Mouse (Mus musculus) embryonic facial prominence, embryonic 11.5 days (tissue): ENCODE measurements around the gene Hnrnpul1. TPM values are rescaled to one million over a fixed set of nuclear protein-coding genes. Genes with fewer than 3 reads are reported as not detected.

Experiments
- ATAC-seq: fragments of 200-750 bp; cut with Nextera tagmentation; replicated peaks from 2 replicates; pipeline ENCODE4 v1.8.0; 2017; ENCODE audit warnings: low read depth; ENCODE audit not compliant: insufficient number of reproducible peaks, low FRiP score, low TSS enrichment
- DNase-seq: peaks from one replicate; pipeline ENCODE4 v3.0.0-alpha.2; 2015; ENCODE audit warnings: low spot score
- H3K27ac ChIP-seq: fragments of 300-500 bp; sonication (generic); replicated peaks from 2 replicates; pipeline ENCODE4 v1.5.1; 2014; ENCODE audit warnings: mild to moderate bottlenecking, low read depth, low read length, control low read depth
- H3K27me3 ChIP-seq: fragments of 300-500 bp; sonication (generic); 2 replicates; pipeline ENCODE4 v1.6.1; 2014; ENCODE audit warnings: mild to moderate bottlenecking, low read length, moderate library complexity, mixed read lengths; ENCODE audit not compliant: control insufficient read depth, insufficient read depth
- H3K36me3 ChIP-seq: fragments of 300-500 bp; sonication (generic); replicated peaks from 2 replicates; pipeline ENCODE4 v1.6.1; 2014; ENCODE audit warnings: low read depth, mild to moderate bottlenecking, low read length, moderate library complexity, mixed read lengths; ENCODE audit not compliant: control insufficient read depth, insufficient read depth
- H3K4me1 ChIP-seq: fragments of 300-500 bp; sonication (generic); 2 replicates; pipeline ENCODE4 v1.6.1; 2014; ENCODE audit warnings: low read length, mixed read lengths; ENCODE audit not compliant: control insufficient read depth, insufficient read depth
- H3K4me2 ChIP-seq: fragments of 300-500 bp; sonication (generic); 2 replicates; pipeline ENCODE4 v1.6.1; 2014; ENCODE audit warnings: low read depth, mild to moderate bottlenecking, control low read depth, low read length, moderate library complexity
- H3K4me3 ChIP-seq: fragments of 300-500 bp; sonication (generic); 2 replicates; pipeline ENCODE4 v1.5.1; 2014; ENCODE audit warnings: low read depth, low read length, control low read depth
- H3K9ac ChIP-seq: fragments of 300-500 bp; sonication (generic); replicated peaks from 2 replicates; pipeline ENCODE4 v1.6.1; 2014; ENCODE audit warnings: mild to moderate bottlenecking, control low read depth, low read length
- H3K9me3 ChIP-seq: fragments of 300-500 bp; sonication (generic); replicated peaks from 2 replicates; pipeline ENCODE4 v1.6.1; 2016; ENCODE audit warnings: mild to moderate bottlenecking, low read length, inconsistent platforms, mixed read lengths; ENCODE audit not compliant: control insufficient read depth
- WGBS: fragments of 180-500 bp; shearing (Covaris S2); extraction: QIAGEN DNeasy Blood & Tissue Kit; methylation state at CpG from one replicate; pipeline ENCODE4 v1.1.7; 2014; 5-methylcytosine and 5-hydroxymethylcytosine counted together
- polyA plus RNA-seq: library from polyadenylated mRNA; unstranded; fragments of >200 nt; fragmentation: Nextera tagmentation; extraction: Ambion mirVana; gene quantifications from 2 replicates; pipeline ENCODE4 v1.2.1, GENCODE M21; 2014

The Hnrnpul1 gene
- polyA plus RNA-seq, 1 experiment from 2014 or later: 76.8 TPM

- ATAC-seq (no peak), DNase-seq (no peak)
- H3K27ac ChIP-seq: no peak overlapping the region
- H3K9me3 ChIP-seq: no peaks in the 10 kb centered on the region
- H3K4me3 ChIP-seq: no peak overlapping the region
- H3K36me3 ChIP-seq: no peaks in the 10 kb centered on the region
- H3K4me2 ChIP-seq: no peak overlapping the region
- H3K4me1 ChIP-seq: peaks cover 12% of the 10 kb centered on the region
- WGBS: 48% methylated on average over 1 of the region's 1 CpGs
- H3K27me3 ChIP-seq: no peaks in the 10 kb centered on the region
- H3K9ac ChIP-seq: no peak overlapping the region
These were observed 30.3 kb upstream of the Hnrnpul1 start for GRCm38 (mm10) chr7:25784808-25785207.

DNA sequence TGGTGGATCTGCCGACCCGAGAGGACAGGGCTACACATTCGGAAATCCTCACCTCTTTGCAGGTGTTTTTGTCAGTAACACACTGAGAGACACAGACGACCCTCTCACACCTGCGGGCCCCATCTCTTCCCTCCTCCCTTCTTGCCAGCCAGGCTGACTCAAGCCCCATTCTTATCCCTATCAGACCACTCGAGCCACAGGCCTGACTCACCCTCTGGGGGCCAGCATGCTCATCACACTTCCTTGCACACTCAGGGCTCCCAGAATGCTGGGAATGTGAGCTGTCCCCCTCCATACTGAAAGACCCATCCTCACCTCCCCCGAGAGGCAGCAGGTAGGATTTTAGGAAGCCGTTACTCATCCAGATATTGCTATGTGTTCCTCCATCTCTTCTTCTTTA, 29.2 kb upstream of the Hnrnpul1 start:
- H3K9me3 ChIP-seq: no peaks in the 10 kb centered on the region
- DNase-seq (no peak), ATAC-seq (no peak)
- H3K4me2 ChIP-seq: no peak overlapping the region
- peaks cover 12% of the 10 kb centered on the region for H3K4me1 ChIP-seq
- H3K27ac ChIP-seq: no peak overlapping the region
- WGBS: 60% methylated on average over 8 of the region's 8 CpGs
- H3K4me3 ChIP-seq: no peak overlapping the region
- H3K9ac ChIP-seq: no peak overlapping the region
- no peaks in the 10 kb centered on the region for H3K27me3 ChIP-seq
- no peaks in the 10 kb centered on the region for H3K36me3 ChIP-seq

DNA sequence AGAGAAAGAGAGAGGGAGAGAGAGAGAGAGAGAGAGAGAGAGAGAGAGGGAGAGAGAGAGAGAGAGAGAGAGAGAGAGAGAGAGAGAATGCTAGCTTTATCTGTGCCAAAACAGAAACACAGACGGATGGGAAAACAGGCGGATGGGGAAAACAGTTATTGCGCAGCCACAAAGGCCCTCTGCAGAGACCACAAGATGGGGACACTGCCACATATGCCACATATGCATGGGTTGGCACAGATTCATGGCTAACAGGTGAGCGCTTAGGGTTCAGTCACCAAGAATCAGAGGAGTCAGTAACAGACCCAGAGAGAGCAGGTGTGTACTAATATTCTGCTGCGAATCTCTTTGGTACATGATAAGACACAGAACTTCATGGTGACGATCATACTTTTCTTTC, 28.2 kb upstream of the Hnrnpul1 start:
- no peak overlapping the region for H3K4me2 ChIP-seq
- H3K27ac ChIP-seq: no peak overlapping the region
- no peaks in the 10 kb centered on the region for H3K9me3 ChIP-seq
- WGBS: 82% methylated on average over 6 of the region's 6 CpGs
- no peak overlapping the region for H3K9ac ChIP-seq
- no peak for DNase-seq
- ATAC-seq: no peak
- no peaks in the 10 kb centered on the region; the same call in 1 of the 2 replicates for H3K36me3 ChIP-seq
- no peak overlapping the region for H3K4me3 ChIP-seq
- H3K27me3 ChIP-seq: no peaks in the 10 kb centered on the region
- peaks cover 12% of the 10 kb centered on the region for H3K4me1 ChIP-seq

DNA sequence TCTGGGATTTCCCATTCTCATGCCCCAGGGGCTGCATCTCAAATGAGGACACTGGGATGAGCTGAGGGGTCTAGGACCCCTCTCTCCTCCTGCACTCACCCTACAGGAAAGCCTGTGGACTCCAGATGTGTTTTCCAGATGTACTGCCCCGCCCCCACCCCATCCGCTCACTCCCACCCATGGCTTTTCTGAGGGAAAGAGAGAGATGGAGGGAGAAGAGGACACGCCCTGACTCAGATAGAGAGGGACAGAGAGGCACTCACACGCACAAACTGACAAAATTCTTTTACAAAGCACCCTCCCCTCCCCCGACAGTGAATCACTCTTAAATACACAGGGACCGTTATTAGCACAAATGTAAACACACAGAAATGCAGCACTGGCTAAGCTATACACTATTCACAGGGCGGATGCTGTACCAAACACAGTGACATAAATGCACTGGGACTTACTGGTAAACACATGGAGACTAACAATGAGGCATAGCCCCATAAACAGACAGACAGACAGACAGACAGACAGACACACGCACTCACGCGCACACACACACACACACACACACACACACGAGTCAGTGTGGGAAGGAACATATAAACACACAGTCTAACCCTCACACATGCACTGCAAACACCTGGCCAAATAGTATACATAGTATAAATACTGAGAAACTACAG, 27.5 kb upstream of the Hnrnpul1 start:
- ATAC-seq: peak; percentile 51; the same call in 1 of the 2 replicates
- Histone ChIP-seq H3K9me3 (no peaks in the 10 kb centered on the region), H3K27ac (no peak overlapping the region; the same call in 1 of the 2 replicates), H3K27me3 (no peaks in the 10 kb centered on the region), H3K9ac (peak overlapping the region; percentile 57), H3K4me2 (peak overlapping the region; percentile 76), H3K4me1 (peaks cover 9% of the 10 kb centered on the region), H3K36me3 (no peaks in the 10 kb centered on the region; the same call in 1 of the 2 replicates), H3K4me3 (peak overlapping the region; percentile 29)
- peak; percentile 40 for DNase-seq
- 39% methylated on average over 11 of the region's 11 CpGs for WGBS

- Histone ChIP-seq H3K4me2 (peak overlapping the region; percentile 76), H3K4me1 (peaks cover 9% of the 10 kb centered on the region), H3K36me3 (no peaks in the 10 kb centered on the region; the same call in 1 of the 2 replicates), H3K27me3 (no peaks in the 10 kb centered on the region), H3K27ac (no peak overlapping the region), H3K4me3 (peak overlapping the region; percentile 29), H3K9me3 (no peaks in the 10 kb centered on the region), H3K9ac (peak overlapping the region; percentile 57)
- WGBS: 5% methylated on average over 33 of the region's 33 CpGs
- DNase-seq (peak; percentile 25), ATAC-seq (peak; percentile 45; the same call in 1 of the 2 replicates)
These were observed 26.9 kb upstream of the Hnrnpul1 start for GRCm38 (mm10) chr7:25781321-25781936.

DNA sequence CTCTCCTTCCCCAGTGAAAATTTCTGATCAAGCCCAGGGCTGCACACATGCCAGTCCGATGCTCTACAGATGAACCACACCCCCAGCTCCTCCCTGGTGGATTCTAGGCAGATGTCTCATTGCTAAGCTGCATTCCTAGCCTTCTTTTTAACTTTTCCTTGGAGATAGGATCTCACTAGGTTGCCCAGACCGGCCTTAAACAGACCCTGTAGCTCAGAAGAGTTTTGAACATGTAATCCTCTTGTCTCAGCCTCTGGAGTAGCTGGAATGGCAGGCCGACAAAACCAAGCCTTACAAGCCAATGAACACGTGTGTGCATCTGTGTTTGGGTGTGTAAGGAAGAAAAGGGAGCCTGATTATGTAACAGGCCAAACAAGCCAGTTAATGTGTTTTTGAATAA, 26.2 kb upstream of the Hnrnpul1 start:
- DNase-seq: no peak
- H3K27me3 ChIP-seq: no peaks in the 10 kb centered on the region
- H3K4me3 ChIP-seq: no peak overlapping the region
- no peak overlapping the region for H3K27ac ChIP-seq
- 63% methylated on average over 4 of the region's 4 CpGs for WGBS
- H3K4me1 ChIP-seq: peaks cover 6% of the 10 kb centered on the region
- H3K9ac ChIP-seq: no peak overlapping the region
- no peak for ATAC-seq
- H3K4me2 ChIP-seq: no peak overlapping the region
- H3K9me3 ChIP-seq: no peaks in the 10 kb centered on the region
- no peaks in the 10 kb centered on the region; the same call in 1 of the 2 replicates for H3K36me3 ChIP-seq

DNA sequence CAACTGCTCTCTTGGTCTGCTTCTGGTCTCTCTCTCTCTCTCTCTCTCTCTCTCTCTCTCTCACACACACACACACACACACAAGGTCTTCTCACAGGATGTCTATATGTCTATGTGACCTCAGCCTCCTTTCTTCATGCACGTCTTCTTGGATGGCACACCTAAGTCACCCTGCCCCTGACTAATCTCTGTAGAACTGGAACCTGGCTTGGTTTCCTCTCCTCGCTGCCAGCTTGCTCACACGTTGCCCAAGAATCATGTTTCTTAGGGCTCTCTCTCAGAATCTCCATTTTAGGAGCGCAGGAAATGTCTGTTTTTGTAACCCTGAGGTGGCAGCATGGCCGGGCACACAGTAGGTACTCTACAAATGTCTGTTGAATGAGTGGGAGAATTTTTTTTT, 25.5 kb upstream of the Hnrnpul1 start:
- WGBS: 84% methylated on average over 5 of the region's 5 CpGs
- Histone ChIP-seq H3K4me1 (peaks cover 6% of the 10 kb centered on the region), H3K4me2 (no peak overlapping the region), H3K9ac (no peak overlapping the region), H3K36me3 (no peaks in the 10 kb centered on the region; the same call in 1 of the 2 replicates), H3K9me3 (no peaks in the 10 kb centered on the region), H3K27me3 (no peaks in the 10 kb centered on the region), H3K27ac (no peak overlapping the region), H3K4me3 (no peak overlapping the region)
- DNase-seq (no peak), ATAC-seq (no peak)

DNA sequence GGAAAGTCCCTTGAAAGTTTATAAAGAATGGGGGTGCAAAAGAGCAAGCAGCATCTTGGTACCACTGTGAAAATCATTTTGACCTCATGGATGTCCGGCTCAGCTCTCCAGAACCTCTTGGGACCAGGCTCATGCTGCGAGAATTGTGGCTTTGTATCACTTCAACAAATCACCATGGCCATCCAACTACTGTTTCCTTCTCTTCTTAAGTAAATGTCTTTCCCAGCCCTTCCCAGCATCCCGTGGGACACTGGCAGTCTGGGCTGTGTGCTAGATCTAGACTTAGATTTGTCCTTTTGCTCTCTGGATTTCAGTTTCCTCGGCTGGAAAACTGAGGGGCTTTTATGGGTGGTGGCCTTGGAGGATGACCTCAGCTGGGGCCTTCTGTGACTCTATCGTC, 13.7 kb upstream of the Hnrnpul1 start:
- no peak for ATAC-seq
- DNase-seq: no peak
- no peak overlapping the region for H3K27ac ChIP-seq

More for the DNA sequence above, 13.7 kb upstream of the Hnrnpul1 start:
- Histone ChIP-seq H3K9ac (no peak overlapping the region), H3K4me1 (no peaks in the 10 kb centered on the region), H3K36me3 (no peaks in the 10 kb centered on the region; the same call in none of the 2 replicates), H3K4me2 (no peak overlapping the region), H3K4me3 (no peak overlapping the region), H3K9me3 (no peaks in the 10 kb centered on the region), H3K27me3 (no peaks in the 10 kb centered on the region)
- WGBS: 89% methylated on average over 5 of the region's 5 CpGs
